Mouse (Mus musculus): ENCODE data around the gene Cnga2. TPM values are rescaled to one million over a fixed set of nuclear protein-coding genes. Genes with fewer than 3 reads are reported as not detected.

The Cnga2 gene
- polyA plus RNA-seq, 1 experiment from 2014 or later = 0.05 TPM

DNA sequence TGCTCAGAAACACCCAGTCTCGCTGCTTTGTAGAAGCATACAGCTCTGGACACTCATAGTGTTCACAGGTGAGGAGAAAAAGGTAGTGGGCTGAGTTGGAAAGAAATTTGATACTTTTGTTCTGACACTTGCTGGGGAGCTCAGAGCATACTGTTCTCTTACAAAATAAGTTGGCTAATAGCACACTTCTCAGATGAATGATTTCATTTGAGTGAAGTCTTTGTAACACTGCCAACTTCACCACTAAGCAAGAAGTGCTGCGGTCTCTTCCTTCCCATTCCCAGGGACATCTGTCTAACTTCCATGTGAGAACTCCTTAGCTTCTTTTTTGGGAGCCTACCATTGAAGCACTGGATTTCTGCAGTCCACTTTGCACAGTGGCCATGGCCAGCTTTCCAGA is 8.4 kb upstream of the Cnga2 start:
- Histone ChIP-seq H3K4me1 (no peaks in the 10 kb centered on the region), H3K36me3 (no peaks in the 10 kb centered on the region), H3K9ac (no peak overlapping the region), H3K4me3 (replicated peaks) (no peak overlapping the region), H3K27me3 (replicated peaks) (no peaks in the 10 kb centered on the region), H3K9me3 (no peaks in the 10 kb centered on the region), H3K4me2 (no peak overlapping the region), H3K27ac (no peak overlapping the region)
- WGBS = 63% methylated on average over 2 of the region's 2 CpGs
- no peak for ATAC-seq (ENCODE audit: insufficient read depth, low FRiP score, low read depth)

GRCm38 (mm10) chrX:71983775-71984174 is 7.9 kb upstream of the Cnga2 start:
- Histone ChIP-seq H3K4me3 (replicated peaks) (no peak overlapping the region), H3K9ac (no peak overlapping the region), H3K4me2 (no peak overlapping the region), H3K27me3 (replicated peaks) (no peaks in the 10 kb centered on the region), H3K4me1 (no peaks in the 10 kb centered on the region), H3K27ac (no peak overlapping the region), H3K36me3 (no peaks in the 10 kb centered on the region), H3K9me3 (no peaks in the 10 kb centered on the region)
- no peak for ATAC-seq (ENCODE audit: insufficient read depth, low FRiP score, low read depth)
- WGBS = 80% methylated on average over 1 of the region's 1 CpGs

DNA sequence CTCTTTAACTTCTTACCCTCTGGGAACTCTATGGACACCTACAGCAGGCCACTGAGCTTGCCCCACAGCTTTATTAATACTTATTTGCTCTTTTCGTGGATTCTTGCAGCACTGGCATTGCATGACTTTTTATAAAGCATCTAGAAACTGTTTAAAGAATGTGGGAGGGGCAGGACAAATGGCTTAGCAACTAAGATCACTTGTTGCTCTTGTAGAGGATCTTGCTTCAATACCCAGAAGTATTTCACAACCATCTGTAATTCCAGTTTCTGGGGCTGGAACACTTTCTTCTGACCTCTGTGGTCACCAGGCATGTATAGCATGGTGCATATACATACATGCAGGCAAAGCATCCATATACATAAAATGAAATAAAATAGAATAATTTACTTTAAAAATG is 4.3 kb downstream of the Cnga2 start:
- no peaks in the 10 kb centered on the region for H3K4me1 ChIP-seq
- H3K36me3 ChIP-seq = no peaks in the 10 kb centered on the region
- WGBS = 54% methylated on average over 1 of the region's 1 CpGs
- H3K4me3 ChIP-seq (replicated peaks) = no peak overlapping the region
- H3K4me2 ChIP-seq = no peak overlapping the region
- no peaks in the 10 kb centered on the region for H3K9me3 ChIP-seq
- ATAC-seq (ENCODE audit: insufficient read depth, low FRiP score, low read depth) = no peak
- no peaks in the 10 kb centered on the region for H3K27me3 ChIP-seq (replicated peaks)
- no peak overlapping the region for H3K27ac ChIP-seq
- no peak overlapping the region for H3K9ac ChIP-seq

DNA sequence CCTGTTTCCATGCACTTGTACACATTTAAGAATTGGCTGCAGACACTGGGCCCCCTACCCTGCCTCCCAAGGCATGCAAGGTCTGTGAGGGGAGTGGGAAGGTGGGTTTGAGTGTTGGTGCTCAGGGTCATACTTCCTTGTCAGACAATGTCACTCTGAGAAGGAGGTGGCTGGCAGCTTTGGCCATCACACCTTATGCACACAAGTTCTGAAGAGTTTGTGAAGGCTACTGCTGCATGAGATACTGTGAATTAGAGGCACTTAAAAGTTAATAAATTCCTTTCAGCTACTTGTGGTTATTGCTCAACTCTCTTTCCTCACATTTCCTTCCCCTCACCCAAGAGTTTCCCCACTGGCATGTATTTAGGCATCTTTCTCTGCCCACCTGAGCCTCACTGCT is 18.3 kb downstream of the Cnga2 start:
- Histone ChIP-seq H3K36me3 (no peaks in the 10 kb centered on the region), H3K4me2 (no peak overlapping the region), H3K27me3 (replicated peaks) (no peaks in the 10 kb centered on the region), H3K4me1 (no peaks in the 10 kb centered on the region), H3K9me3 (no peaks in the 10 kb centered on the region), H3K4me3 (replicated peaks) (no peak overlapping the region), H3K9ac (no peak overlapping the region), H3K27ac (no peak overlapping the region)
- ATAC-seq (ENCODE audit: insufficient read depth, low FRiP score, low read depth) = no peak

DNA sequence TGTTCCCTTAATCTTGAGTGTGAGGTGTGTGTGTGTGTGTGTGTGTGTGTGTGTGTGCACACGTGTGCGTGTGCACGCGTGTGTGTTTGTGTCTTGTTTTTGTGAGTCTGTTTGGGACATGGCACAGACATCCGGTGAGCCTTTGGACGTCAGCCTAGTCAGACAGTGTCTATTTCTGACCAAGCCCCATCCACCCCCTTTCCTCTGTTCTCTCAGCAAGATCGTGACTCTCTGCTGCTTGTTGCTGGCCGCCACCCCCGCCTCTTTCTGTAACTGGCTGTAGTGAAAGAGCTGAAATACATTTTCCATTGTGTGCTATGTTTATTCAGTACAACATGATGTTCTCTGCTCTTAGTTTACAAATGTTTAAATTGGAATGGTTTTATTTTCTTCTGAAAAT is 20.6 kb downstream of the Cnga2 start:
- ATAC-seq (ENCODE audit: insufficient read depth, low FRiP score, low read depth) = no peak

DNA sequence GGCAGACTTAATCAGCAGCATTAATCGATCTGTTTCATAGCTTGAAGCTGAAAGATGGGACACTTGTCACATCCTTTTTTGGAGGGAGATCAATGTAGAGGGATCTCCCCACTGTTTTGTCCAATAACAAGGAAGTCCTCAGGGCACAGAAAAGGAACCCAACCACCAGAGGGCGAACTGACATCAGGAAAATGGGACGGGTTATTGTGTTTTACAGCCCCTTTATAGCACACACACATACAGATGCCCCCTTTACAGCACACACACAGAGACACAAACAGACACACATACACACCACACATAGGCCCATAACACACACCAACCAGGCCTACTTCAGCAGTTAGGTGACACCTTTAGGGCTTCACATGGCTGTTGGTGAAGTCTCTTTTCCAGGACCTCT is 21.2 kb downstream of the Cnga2 start:
- Histone ChIP-seq H3K4me2 (no peak overlapping the region), H3K9me3 (no peaks in the 10 kb centered on the region), H3K9ac (no peak overlapping the region), H3K36me3 (no peaks in the 10 kb centered on the region), H3K4me3 (replicated peaks) (no peak overlapping the region), H3K27ac (no peak overlapping the region), H3K4me1 (no peaks in the 10 kb centered on the region), H3K27me3 (replicated peaks) (no peaks in the 10 kb centered on the region)
- ATAC-seq (ENCODE audit: insufficient read depth, low FRiP score, low read depth) = no peak
- 27% methylated on average over 3 of the region's 3 CpGs for WGBS

More for the DNA sequence above, 20.6 kb downstream of the Cnga2 start:
- Histone ChIP-seq H3K4me1 (no peaks in the 10 kb centered on the region), H3K36me3 (no peaks in the 10 kb centered on the region), H3K9ac (no peak overlapping the region), H3K27me3 (replicated peaks) (no peaks in the 10 kb centered on the region), H3K4me3 (replicated peaks) (no peak overlapping the region), H3K9me3 (no peaks in the 10 kb centered on the region), H3K4me2 (no peak overlapping the region), H3K27ac (no peak overlapping the region)
- 59% methylated on average over 9 of the region's 9 CpGs for WGBS

- Histone ChIP-seq H3K4me2 (no peak overlapping the region), H3K4me3 (replicated peaks) (no peak overlapping the region), H3K27ac (no peak overlapping the region), H3K9ac (no peak overlapping the region), H3K27me3 (replicated peaks) (no peaks in the 10 kb centered on the region), H3K4me1 (no peaks in the 10 kb centered on the region), H3K9me3 (no peaks in the 10 kb centered on the region), H3K36me3 (no peaks in the 10 kb centered on the region)
- 78% methylated on average over 1 of the region's 1 CpGs for WGBS
- ATAC-seq (ENCODE audit: insufficient read depth, low FRiP score, low read depth) = no peak
Measured at GRCm38 (mm10) chrX:72022241-72022640, 30.6 kb downstream of the Cnga2 start.

DNA sequence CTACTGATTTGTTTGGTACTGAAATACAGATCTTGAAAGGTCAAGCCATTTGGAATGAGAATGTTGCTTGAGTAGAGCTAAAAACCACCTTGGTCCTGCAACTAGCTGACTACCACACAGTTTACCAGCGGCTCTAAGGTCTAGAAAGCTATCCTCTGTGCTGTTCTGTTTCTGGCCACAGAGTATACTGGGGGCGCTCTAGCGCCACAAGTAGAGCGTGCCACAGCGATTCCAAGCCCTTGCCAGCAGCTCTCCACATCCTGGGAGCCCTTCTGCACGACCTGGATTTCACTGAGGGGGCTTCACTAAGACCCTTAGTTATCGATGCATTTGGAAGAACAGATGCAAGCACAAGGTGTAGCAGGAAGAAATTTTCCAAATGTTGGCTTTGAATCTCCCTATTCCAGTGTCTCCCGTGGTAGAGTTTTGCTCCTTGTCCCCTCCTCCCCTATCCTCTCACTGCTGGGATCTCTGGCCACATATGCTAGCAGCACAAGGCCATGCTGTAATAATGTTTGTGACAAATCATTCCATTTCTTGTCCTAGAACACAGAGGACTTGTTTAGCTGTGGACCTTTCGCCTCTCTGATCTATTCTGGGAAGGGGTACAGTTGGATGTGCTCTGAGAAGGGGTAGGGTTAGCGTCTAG is 31.2 kb downstream of the Cnga2 start:
- WGBS = 42% methylated on average over 10 of the region's 10 CpGs
- H3K4me2 ChIP-seq = no peak overlapping the region

DNA sequence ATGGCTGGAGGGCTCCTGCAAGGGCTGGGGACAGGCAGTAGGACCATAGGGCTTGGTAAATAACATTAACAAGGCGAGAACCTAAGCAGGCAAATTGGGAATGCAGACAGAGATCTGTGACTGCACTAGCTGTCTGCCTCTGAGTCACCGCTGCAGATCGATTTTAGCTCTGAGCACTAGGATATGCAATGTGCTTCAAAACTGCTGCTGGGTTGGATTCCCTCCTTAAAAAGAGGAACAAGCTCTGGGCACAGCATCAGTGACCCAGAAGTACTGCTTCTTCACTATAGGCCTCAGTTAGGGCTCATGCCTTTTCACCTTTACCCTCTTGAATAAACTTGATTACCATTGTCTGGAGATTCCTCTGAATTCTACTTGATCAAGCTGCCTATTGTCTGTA is 31.9 kb downstream of the Cnga2 start:
- no peak for ATAC-seq (ENCODE audit: insufficient read depth, low FRiP score, low read depth)
- Histone ChIP-seq H3K4me2 (no peak overlapping the region), H3K9ac (no peak overlapping the region), H3K36me3 (no peaks in the 10 kb centered on the region), H3K4me1 (no peaks in the 10 kb centered on the region), H3K9me3 (no peaks in the 10 kb centered on the region), H3K27me3 (replicated peaks) (no peaks in the 10 kb centered on the region), H3K27ac (no peak overlapping the region), H3K4me3 (replicated peaks) (no peak overlapping the region)
- 75% methylated on average over 3 of the region's 3 CpGs for WGBS

More for the DNA sequence above, 31.2 kb downstream of the Cnga2 start:
- Histone ChIP-seq H3K4me1 (no peaks in the 10 kb centered on the region), H3K4me3 (replicated peaks) (no peak overlapping the region), H3K27me3 (replicated peaks) (no peaks in the 10 kb centered on the region), H3K9me3 (no peaks in the 10 kb centered on the region), H3K36me3 (no peaks in the 10 kb centered on the region), H3K9ac (no peak overlapping the region), H3K27ac (no peak overlapping the region)
- ATAC-seq (ENCODE audit: insufficient read depth, low FRiP score, low read depth) = no peak

DNA sequence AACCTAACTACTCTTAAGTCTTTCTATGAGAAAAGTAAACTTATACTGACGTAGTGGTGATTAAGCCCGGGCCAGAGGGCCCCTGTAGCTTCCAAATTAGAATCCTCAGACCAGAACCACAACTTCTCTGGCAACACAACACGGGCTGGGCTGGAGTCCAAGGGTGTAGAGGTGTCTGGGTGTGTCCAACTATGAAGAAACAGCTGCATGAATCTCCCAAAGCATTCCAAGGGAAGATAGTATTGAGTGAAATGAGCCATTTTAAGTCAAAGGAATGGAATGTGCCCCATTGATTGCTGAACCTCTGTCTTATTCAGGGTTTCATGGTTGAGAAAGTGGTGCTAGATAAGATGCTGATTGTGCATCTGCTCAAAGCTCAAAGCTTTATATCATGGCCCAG is 52.4 kb downstream of the Cnga2 start:
- Histone ChIP-seq H3K4me2 (no peak overlapping the region), H3K27ac (no peak overlapping the region), H3K27me3 (replicated peaks) (no peaks in the 10 kb centered on the region), H3K4me1 (no peaks in the 10 kb centered on the region), H3K4me3 (replicated peaks) (no peak overlapping the region), H3K9ac (no peak overlapping the region), H3K36me3 (no peaks in the 10 kb centered on the region), H3K9me3 (no peaks in the 10 kb centered on the region)
- no peak for ATAC-seq (ENCODE audit: insufficient read depth, low FRiP score, low read depth)
- WGBS = 48% methylated on average over 3 of the region's 3 CpGs

DNA sequence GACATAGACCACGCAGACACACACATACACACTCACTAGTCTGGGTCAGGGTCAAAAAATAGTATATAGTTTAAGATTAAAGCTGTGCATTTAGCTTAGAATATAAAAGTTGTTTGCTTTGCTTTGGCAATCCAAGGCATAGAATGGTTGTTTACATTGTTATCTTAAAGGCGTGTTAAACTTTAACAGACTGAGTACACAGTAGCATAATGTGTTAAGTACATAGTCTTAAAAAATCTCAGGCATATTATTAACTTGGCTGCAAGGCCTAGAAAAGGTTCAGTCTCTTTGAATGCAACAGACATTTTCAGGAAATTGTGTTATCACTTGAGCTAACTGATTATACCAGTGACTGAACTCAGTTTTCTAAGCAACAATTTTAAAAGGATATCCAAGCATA is 56.3 kb downstream of the Cnga2 start:
- no peaks in the 10 kb centered on the region for H3K36me3 ChIP-seq
- no peaks in the 10 kb centered on the region for H3K9me3 ChIP-seq
- ATAC-seq (ENCODE audit: insufficient read depth, low FRiP score, low read depth) = peak; percentile 83
- no peaks in the 10 kb centered on the region for H3K4me1 ChIP-seq
- no peak overlapping the region for H3K4me2 ChIP-seq
- 40% methylated on average over 2 of the region's 2 CpGs for WGBS
- H3K27me3 ChIP-seq (replicated peaks) = no peaks in the 10 kb centered on the region
- no peak overlapping the region for H3K27ac ChIP-seq
- no peak overlapping the region for H3K9ac ChIP-seq
- no peak overlapping the region for H3K4me3 ChIP-seq (replicated peaks)

Data from stomach, embryonic 15.5 days (tissue).